23 mouse cellular contexts compared by ENCODE assay signal in genomic region chr11:86604732-86605520, GRCm38 (mm10).
DNase-seq lines count a peak whose midpoint lies in the region; ATAC-seq and TF ChIP-seq lines count a peak whose summit lies in the region.
"Had no signal": no experiment of that assay in that cellular context is flagged by ENCODE, and none has a peak within 500 bp of the region (broad histone marks: within the 10 kb centered on the region; RNA-seq: fewer than 3 reads in every experiment).

No protein-coding gene starts in this region.

- no peak for TF ChIP-seq CTCF in lung, postnatal 0 days (IDR thresholded peaks at IDR 0.05)
- no peak for TF ChIP-seq CTCF in liver, postnatal 0 days (IDR thresholded peaks at IDR 0.05; ENCODE audit: low read depth)

- intact Hi-C loops in heart, postnatal 36 days (cut with DNase I): no loop called here

- peak; percentile 43 for DNase-seq in lung, postnatal 0 days (ENCODE audit: low spot score)
- no peak for DNase-seq in lung, postnatal 14 days
- DNase-seq in liver, postnatal 0 days: no peak
- DNase-seq in yolk sac, embryonic 10.5 days (ENCODE audit: low spot score): peak; percentile 30
- no peak for DNase-seq in retina, postnatal 1 day
- DNase-seq in heart, postnatal 36 days: no peak
- no peak for DNase-seq in ovary, adult 18-20 months (ENCODE audit: low spot score)
- DNase-seq: adrenal gland, adult 2 months; B cell, adult 2 months; cerebellum, adult 11-12 months; cerebellum, postnatal 10 days; gastrocnemius, postnatal 14 days; kidney, adult 11 months; kidney, postnatal 4 days; layer of hippocampus, adult 9-11 months; thymus, adult 2 months had no signal

- TF ChIP-seq EP300 in lung, postnatal 0 days (IDR thresholded peaks at IDR 0.05): no peak
- TF ChIP-seq EP300 in liver, postnatal 0 days (IDR thresholded peaks at IDR 0.05; ENCODE audit: low read depth): no peak

- ATAC-seq in lung, postnatal 0 days: peak; percentile 36; the same call in 1 of the 2 replicates
- ATAC-seq in intestine, embryonic 16.5 days: peak; percentile 70
- peak; percentile 69 for ATAC-seq in liver, postnatal 0 days
- ATAC-seq: forebrain, embryonic 13.5 days had no signal

- H3K4me3 ChIP-seq in lung, postnatal 0 days (ENCODE audit: low read depth, low read length): no peak overlapping the region
- H3K4me3 ChIP-seq in intestine, embryonic 16.5 days (ENCODE audit: low read length): no peak overlapping the region
- H3K4me3 ChIP-seq in liver, postnatal 0 days (ENCODE audit: low read depth, low read length): no peak overlapping the region
- H3K4me3 ChIP-seq: forebrain, embryonic 13.5 days; heart, embryonic 15.5 days; hindbrain, embryonic 15.5 days; left cerebral cortex, adult 2 months; midbrain, embryonic 12.5 days had no signal

- peaks cover 4% of the 10 kb centered on the region; the same call in 1 of the 2 replicates for H3K36me3 ChIP-seq in lung, postnatal 0 days (ENCODE audit: insufficient read depth, low read length)
- H3K36me3 ChIP-seq in intestine, embryonic 16.5 days (ENCODE audit: control insufficient read depth, insufficient read depth, low read length): peaks cover 6% of the 10 kb centered on the region
- H3K36me3 ChIP-seq in liver, postnatal 0 days (replicated peaks; ENCODE audit: insufficient read depth, low read length): peaks cover 17% of the 10 kb centered on the region

- H3K9me3 ChIP-seq in lung, postnatal 0 days (ENCODE audit: low read length): no peaks in the 10 kb centered on the region
- no peaks in the 10 kb centered on the region for H3K9me3 ChIP-seq in intestine, embryonic 16.5 days (ENCODE audit: control insufficient read depth, low read length)
- no peaks in the 10 kb centered on the region for H3K9me3 ChIP-seq in liver, postnatal 0 days (ENCODE audit: low read length)
- H3K9me3 ChIP-seq: forebrain, embryonic 13.5 days; heart, embryonic 15.5 days; hindbrain, embryonic 15.5 days; midbrain, embryonic 12.5 days had no signal

- no peak overlapping the region for H3K4me2 ChIP-seq in lung, postnatal 0 days (replicated peaks; ENCODE audit: low read depth, low read length)
- H3K4me2 ChIP-seq in intestine, embryonic 16.5 days (ENCODE audit: low read depth, low read length): no peak overlapping the region
- H3K4me2 ChIP-seq in liver, postnatal 0 days (ENCODE audit: low read depth, low read length): no peak overlapping the region
- H3K4me2 ChIP-seq: forebrain, embryonic 13.5 days; heart, embryonic 15.5 days; hindbrain, embryonic 15.5 days; midbrain, embryonic 12.5 days had no signal

- 52% methylated on average over 5 of the region's 5 CpGs for WGBS in lung, postnatal 0 days
- 49% methylated on average over 5 of the region's 5 CpGs for WGBS in intestine, embryonic 16.5 days
- 68% methylated on average over 5 of the region's 5 CpGs for WGBS in liver, postnatal 0 days (ENCODE audit: insufficient replicate concordance)

- no peaks in the 10 kb centered on the region for H3K27me3 ChIP-seq in lung, postnatal 0 days (replicated peaks; ENCODE audit: insufficient read depth, low read length)
- no peaks in the 10 kb centered on the region for H3K27me3 ChIP-seq in intestine, embryonic 16.5 days (replicated peaks; ENCODE audit: control insufficient read depth, insufficient read depth, low read length)
- H3K27me3 ChIP-seq in liver, postnatal 0 days (ENCODE audit: insufficient read depth, low read length): no peaks in the 10 kb centered on the region
- H3K27me3 ChIP-seq: CH12.LX; forebrain, embryonic 13.5 days; heart, embryonic 15.5 days; hindbrain, embryonic 15.5 days; midbrain, embryonic 12.5 days had no signal

- H3K27ac ChIP-seq in lung, postnatal 0 days (ENCODE audit: low read length): peak overlapping the region; percentile 74
- H3K27ac ChIP-seq in intestine, embryonic 16.5 days (ENCODE audit: low read length): peak overlapping the region; percentile 6
- H3K27ac ChIP-seq in liver, postnatal 0 days (ENCODE audit: low read depth): peak overlapping the region; percentile 74
- H3K27ac ChIP-seq: forebrain, embryonic 13.5 days; heart, embryonic 15.5 days; hindbrain, embryonic 15.5 days; left cerebral cortex, adult 2 months; midbrain, embryonic 12.5 days had no signal

- H3K9ac ChIP-seq in lung, postnatal 0 days (replicated peaks; ENCODE audit: low read depth): no peak overlapping the region
- no peak overlapping the region for H3K9ac ChIP-seq in intestine, embryonic 16.5 days (ENCODE audit: low read depth, low read length)
- H3K9ac ChIP-seq in liver, postnatal 0 days (replicated peaks): no peak overlapping the region
- H3K9ac ChIP-seq: forebrain, embryonic 13.5 days; heart, embryonic 15.5 days; hindbrain, embryonic 15.5 days; midbrain, embryonic 12.5 days had no signal

- no peaks in the 10 kb centered on the region for H3K4me1 ChIP-seq in lung, postnatal 0 days (ENCODE audit: insufficient read depth, low read depth, low read length)
- 0 out of 2 replicates have a peak, but pooled peaks cover 5% of the 10 kb centered on the region for H3K4me1 ChIP-seq in intestine, embryonic 16.5 days (ENCODE audit: control insufficient read depth, insufficient read depth, low read length)
- peaks cover 8% of the 10 kb centered on the region for H3K4me1 ChIP-seq in liver, postnatal 0 days (ENCODE audit: insufficient read depth)
- H3K4me1 ChIP-seq: forebrain, embryonic 13.5 days; heart, embryonic 15.5 days; hindbrain, embryonic 15.5 days; midbrain, embryonic 12.5 days had no signal

Comparison
In these comparisons a context has a peak if more than half of its experiments do, and no peak if none do; other contexts are left out.
1. DNase-seq: peak in lung, postnatal 0 days (single experiment) and yolk sac, embryonic 10.5 days (single experiment); none in lung, postnatal 14 days (single experiment), liver, postnatal 0 days (single experiment), retina, postnatal 1 day (single experiment), heart, postnatal 36 days (0 of 2) and ovary, adult 18-20 months (single experiment).
2. H3K27ac ChIP-seq: peak in every context shown above with its lines; median percentile 74 in lung, postnatal 0 days; 74 in liver, postnatal 0 days; 6 in intestine, embryonic 16.5 days.
3. Peak in every context shown above with its lines, with median percentiles within 50 percentile points of each other: ATAC-seq.